Mouse (Mus musculus): ENCODE measurements around the gene Pycr1.

DNA sequence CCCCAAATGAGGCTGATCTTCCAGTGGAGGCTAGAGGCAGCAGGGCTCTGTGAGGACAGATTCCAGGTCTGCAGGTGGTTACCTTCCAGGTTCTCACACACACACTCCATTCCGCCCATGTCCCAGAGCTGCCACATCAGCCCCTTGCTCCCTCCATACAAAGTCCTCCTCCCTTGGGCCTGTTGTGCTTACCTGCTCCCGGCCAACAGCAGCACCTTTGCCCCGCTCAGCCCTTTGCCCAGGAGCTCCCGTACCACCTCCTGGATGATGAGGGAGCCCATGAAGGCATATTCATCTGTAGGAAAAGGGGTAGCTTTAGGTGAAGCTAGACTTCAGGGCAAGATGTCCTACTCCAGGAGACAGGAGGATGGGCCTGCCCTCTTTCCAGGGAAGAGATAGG, 13.7 kb upstream of the Pycr1 start:
- TF ChIP-seq CTCF (IDR thresholded peaks at IDR 0.05; ENCODE audit: borderline replicate concordance, insufficient read depth, low read depth, low read length) (no peak), POLR2A (IDR thresholded peaks at IDR 0.05; ENCODE audit: borderline replicate concordance, insufficient read depth, low read length) (no peak)

Data from cerebellum, adult 2 months (tissue).